Mouse (Mus musculus) midbrain, embryonic 12.5 days (tissue): ENCODE results near the gene Ncaph. TPM values are rescaled to one million over a fixed set of nuclear protein-coding genes. Genes with fewer than 3 reads are reported as not detected.
"Not testable (repeated sequence)": the region's sequence is repeated elsewhere in the genome, so short reads cannot be mapped to it uniquely, and the experiment has no call there.

ENCODE experiments used
- ATAC-seq: fragments of 200-750 bp; cut with Nextera tagmentation; 2 replicates; pipeline ENCODE4 v1.8.0; 2017; ENCODE audit warnings: low read depth, moderate TSS enrichment, moderate library complexity; ENCODE audit not compliant: low FRiP score
- H3K27ac ChIP-seq: fragments of 300-500 bp; sonication (generic); replicated peaks from 2 replicates; pipeline ENCODE4 v1.5.1; 2016; ENCODE audit warnings: mild to moderate bottlenecking
- H3K27me3 ChIP-seq: fragments of 300-500 bp; sonication (generic); 2 replicates; pipeline ENCODE4 v1.6.1; 2016; ENCODE audit warnings: mild to moderate bottlenecking
- H3K36me3 ChIP-seq: fragments of 300-500 bp; sonication (generic); 2 replicates; pipeline ENCODE4 v1.6.1; 2016
- H3K4me1 ChIP-seq: fragments of 300-500 bp; sonication (generic); 2 replicates; pipeline ENCODE4 v1.6.1; 2016
- H3K4me2 ChIP-seq: fragments of 300-500 bp; sonication (generic); replicated peaks from 2 replicates; pipeline ENCODE4 v1.6.1; 2016; ENCODE audit warnings: mild to moderate bottlenecking, moderate library complexity
- H3K4me3 ChIP-seq: fragments of 300-500 bp; sonication (generic); 2 replicates; pipeline ENCODE4 v1.5.1; 2016; ENCODE audit warnings: mild to moderate bottlenecking
- H3K9ac ChIP-seq: fragments of 300-500 bp; sonication (generic); replicated peaks from 2 replicates; pipeline ENCODE4 v1.6.1; 2016; ENCODE audit warnings: mild to moderate bottlenecking, moderate library complexity
- H3K9me3 ChIP-seq: fragments of 300-500 bp; sonication (generic); 2 replicates; pipeline ENCODE4 v1.6.1; 2016; ENCODE audit warnings: mild to moderate bottlenecking
- WGBS: fragments of 180-500 bp; shearing (Covaris S2); methylation state at CpG from one replicate; pipeline ENCODE4 v1.1.7; 2016; 5-methylcytosine and 5-hydroxymethylcytosine counted together
- polyA plus RNA-seq: library from polyadenylated mRNA; unstranded; fragments of >200 nt; fragmentation: Nextera tagmentation; extraction: Ambion mirVana; gene quantifications from 2 replicates; pipeline ENCODE4 v1.2.1, GENCODE M21; 2016

The Ncaph gene
- 78.7 and 81.8 TPM in 2 replicates for polyA plus RNA-seq

DNA sequence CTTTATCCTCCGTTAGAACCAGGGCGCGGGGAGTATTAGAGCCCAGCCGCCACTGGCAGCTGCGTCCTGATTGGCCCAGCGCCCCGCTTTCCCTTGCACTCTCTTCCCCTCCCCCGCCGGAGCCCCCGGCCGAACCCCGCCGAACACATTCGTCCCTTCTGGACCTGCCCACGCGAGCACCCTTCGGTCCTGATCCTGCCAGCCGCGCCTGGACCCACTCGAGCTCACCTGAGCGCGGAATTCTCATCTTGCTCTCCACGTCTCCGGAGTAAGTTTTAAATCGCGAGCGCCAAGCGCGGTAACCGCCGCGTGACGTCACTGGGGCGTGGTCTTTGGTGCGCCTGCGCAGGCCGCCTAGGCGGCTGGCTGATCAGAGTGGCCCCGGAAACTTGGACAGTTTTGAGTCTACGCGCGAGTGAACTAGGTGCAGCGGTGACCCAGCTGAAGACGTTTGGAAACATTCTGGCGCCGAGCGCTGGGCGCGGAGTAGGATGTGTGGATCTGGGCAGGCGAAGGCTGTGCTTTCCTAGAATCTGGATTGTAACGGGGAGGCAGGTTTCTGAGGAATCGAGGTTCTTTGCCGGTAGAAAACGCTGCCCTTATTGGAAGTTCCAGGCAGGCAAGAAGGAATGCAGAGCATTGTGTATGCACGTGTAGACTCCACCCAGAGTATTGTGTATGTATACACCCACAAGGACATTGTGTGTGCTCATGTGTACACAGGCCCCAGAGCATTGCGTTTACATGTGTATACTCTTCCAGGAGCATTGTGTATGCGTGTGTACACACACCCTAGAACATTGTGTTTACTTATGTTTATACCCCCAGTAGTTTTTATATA lies at the start of gene Ncaph:
TSS of gene Ncaph (minus strand) at position 334 of the 841 bp plus-strand sequence.
- Histone ChIP-seq H3K27ac (peak within 1 kb of the TSS; percentile 83), H3K27me3 (no peaks in the 10 kb centered on the region), H3K4me1 (peaks cover 33% of the 10 kb centered on the region), H3K4me3 (peak within 1 kb of the TSS; percentile 82), H3K9me3 (no peaks in the 10 kb centered on the region), H3K36me3 (no peaks in the 10 kb centered on the region), H3K4me2 (peak within 1 kb of the TSS; percentile 61), H3K9ac (peak within 1 kb of the TSS; percentile 72)
- WGBS = 1% methylated on average over 57 of the region's 57 CpGs
- peak; percentile 87 for ATAC-seq

- peaks cover 8% of the 10 kb centered on the region; the same call in 1 of the 2 replicates for H3K27me3 ChIP-seq
- peak overlapping the region; percentile 88 for H3K27ac ChIP-seq
- 3% methylated on average over 17 of the region's 17 CpGs for WGBS
- peak overlapping the region; percentile 73 for H3K4me2 ChIP-seq
- no peaks in the 10 kb centered on the region for H3K36me3 ChIP-seq
- peaks cover 8% of the 10 kb centered on the region; the same call in 1 of the 2 replicates for H3K4me1 ChIP-seq
- H3K4me3 ChIP-seq = peak overlapping the region; percentile 58
- ATAC-seq = peak; percentile 100
- peak overlapping the region; percentile 76 for H3K9ac ChIP-seq
- H3K9me3 ChIP-seq = no peaks in the 10 kb centered on the region
Measured at GRCm38 (mm10) chr2:127182598-127183381, 49.0 kb upstream of the Ncaph start.

DNA sequence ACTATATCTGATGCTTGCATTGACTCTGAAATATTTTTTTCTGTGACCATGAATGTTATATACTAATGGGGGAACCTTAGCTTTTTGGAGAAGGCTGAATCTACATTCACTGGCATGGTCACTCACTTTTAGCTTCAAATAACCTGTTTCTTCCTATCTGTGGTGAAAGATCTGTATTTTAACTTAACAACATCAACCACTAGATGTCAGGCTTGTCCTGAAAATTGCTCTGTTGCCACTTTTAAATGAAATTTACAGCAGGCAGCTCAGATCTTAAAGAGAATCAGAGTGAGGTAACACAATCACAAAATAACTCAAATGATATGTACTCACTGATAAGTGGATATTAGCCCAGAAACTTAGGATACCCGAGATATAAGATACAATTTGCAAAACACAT lies 32.5 kb upstream of the Ncaph start:
- H3K9ac ChIP-seq, H3K4me1 ChIP-seq, H3K4me2 ChIP-seq, H3K27me3 ChIP-seq, ATAC-seq, H3K36me3 ChIP-seq, H3K9me3 ChIP-seq, H3K4me3 ChIP-seq, H3K27ac ChIP-seq: not testable (repeated sequence)
- 17% methylated on average over 1 of the region's 1 CpGs for WGBS

GRCm38 (mm10) chr2:127165675-127166074 lies 31.9 kb upstream of the Ncaph start:
- 67% methylated on average over 4 of the region's 4 CpGs for whole genome bisulfite sequencing
- Histone ChIP-seq H3K9ac (no peak overlapping the region), H3K4me3 (no peak overlapping the region), H3K9me3 (no peaks in the 10 kb centered on the region), H3K4me1 (no peaks in the 10 kb centered on the region), H3K36me3 (no peaks in the 10 kb centered on the region), H3K4me2 (no peak overlapping the region), H3K27ac (no peak overlapping the region), H3K27me3 (no peaks in the 10 kb centered on the region; the same call in 1 of the 2 replicates)
- ATAC-seq = no peak

DNA sequence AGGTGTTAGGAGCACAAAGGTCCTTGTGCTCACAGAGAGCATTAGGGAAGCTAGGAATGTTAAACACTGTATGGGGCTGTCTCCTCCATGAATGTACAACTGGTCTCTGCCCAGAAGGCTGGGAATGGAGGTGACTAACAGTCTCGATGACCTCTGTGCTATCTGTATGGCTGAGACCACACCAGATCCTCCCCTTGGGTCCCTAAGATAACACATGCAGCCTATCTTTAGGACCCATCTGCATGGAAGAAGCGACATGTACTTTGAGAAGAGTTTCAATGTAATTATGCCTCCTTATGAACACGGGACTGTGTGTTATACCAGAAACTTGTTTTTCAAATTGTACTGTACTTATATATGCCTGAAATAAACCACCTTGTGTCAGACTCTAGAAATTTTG lies 11.9 kb upstream of the Ncaph start:
- Histone ChIP-seq H3K36me3 (peaks cover 9% of the 10 kb centered on the region; the same call in 1 of the 2 replicates), H3K27ac (no peak overlapping the region), H3K4me3 (no peak overlapping the region), H3K27me3 (peaks cover 16% of the 10 kb centered on the region), H3K4me1 (peaks cover 21% of the 10 kb centered on the region), H3K9me3 (no peaks in the 10 kb centered on the region), H3K9ac (no peak overlapping the region), H3K4me2 (no peak overlapping the region)
- no peak for ATAC-seq
- 85% methylated on average over 3 of the region's 3 CpGs for WGBS

DNA sequence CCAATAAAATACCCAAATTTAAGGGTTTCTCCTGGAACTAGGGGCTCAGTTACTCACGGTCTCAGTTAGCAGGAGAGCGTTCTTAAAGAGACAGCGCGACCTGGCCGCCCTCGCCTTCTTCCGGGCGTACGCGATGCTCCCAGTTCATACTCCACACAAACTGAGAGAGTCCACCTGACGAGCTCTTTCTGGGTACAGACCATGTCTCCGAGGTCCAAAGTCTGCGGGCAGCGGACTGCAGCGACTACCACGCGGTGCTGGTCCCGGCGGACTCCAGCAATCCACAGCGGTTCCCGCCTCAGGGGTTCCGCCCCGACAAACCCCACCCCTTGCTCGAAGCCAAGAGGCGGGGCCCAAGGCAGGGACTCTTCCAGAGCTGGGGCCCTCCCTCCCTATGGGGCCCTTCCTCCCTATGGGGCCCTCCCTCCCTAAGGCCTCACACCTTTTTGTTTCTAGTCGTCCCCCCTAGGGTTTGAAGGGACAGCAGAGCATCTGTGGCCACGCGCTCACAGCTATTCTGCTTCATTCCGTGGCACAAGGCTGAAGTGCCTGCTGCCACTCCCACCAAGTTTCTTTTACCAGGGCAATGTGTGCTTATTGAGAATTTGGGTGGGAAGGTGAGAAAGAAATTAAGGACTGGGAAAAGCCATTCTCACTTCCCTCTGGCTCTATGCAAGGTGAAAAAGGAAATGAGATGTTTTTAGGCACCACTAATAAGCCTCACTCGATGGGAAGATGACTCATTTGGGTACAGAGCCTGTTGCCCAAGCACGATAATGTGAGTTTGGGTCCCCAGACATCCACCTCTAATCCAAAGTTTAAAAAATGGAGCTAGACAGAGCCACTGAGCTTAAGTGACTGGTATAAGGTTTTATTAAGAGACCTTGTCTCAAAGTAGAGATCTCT lies 9.7 kb upstream of the Ncaph start, which contains the start of gene Itpripl1:
TSS of gene Itpripl1 (minus strand) at position 285 of the 906 bp plus-strand sequence.
- peak; percentile 90 for ATAC-seq
- peaks cover 21% of the 10 kb centered on the region for H3K4me1 ChIP-seq
- WGBS = 3% methylated on average over 31 of the region's 31 CpGs
- H3K9me3 ChIP-seq = no peaks in the 10 kb centered on the region
- peak within 1 kb of the TSS; percentile 58 for H3K4me3 ChIP-seq
- no peak within 1 kb of the TSS for H3K27ac ChIP-seq
- peak within 1 kb of the TSS; percentile 66 for H3K9ac ChIP-seq
- peaks cover 16% of the 10 kb centered on the region for H3K27me3 ChIP-seq
- H3K4me2 ChIP-seq = peak within 1 kb of the TSS; percentile 91
- H3K36me3 ChIP-seq = peaks cover 19% of the 10 kb centered on the region

GRCm38 (mm10) chr2:127142577-127143157 lies 8.9 kb upstream of the Ncaph start:
- H3K4me2 ChIP-seq = peak overlapping the region; percentile 91
- ATAC-seq = 0 out of 2 replicates have a peak, but pooled peaks have one; percentile 27
- no peak overlapping the region for H3K27ac ChIP-seq
- peaks cover 21% of the 10 kb centered on the region for H3K4me1 ChIP-seq
- no peaks in the 10 kb centered on the region for H3K9me3 ChIP-seq
- peak overlapping the region; percentile 58 for H3K4me3 ChIP-seq
- WGBS = 14% methylated on average over 6 of the region's 6 CpGs
- peaks cover 16% of the 10 kb centered on the region for H3K27me3 ChIP-seq
- peaks cover 19% of the 10 kb centered on the region for H3K36me3 ChIP-seq
- peak overlapping the region; percentile 66 for H3K9ac ChIP-seq

GRCm38 (mm10) chr2:127142031-127142430 lies 8.3 kb upstream of the Ncaph start:
- no peak for ATAC-seq
- peaks cover 26% of the 10 kb centered on the region for H3K4me1 ChIP-seq
- no peaks in the 10 kb centered on the region for H3K9me3 ChIP-seq
- no peak overlapping the region for H3K27ac ChIP-seq
- 90% methylated on average over 10 of the region's 10 CpGs for WGBS
- peaks cover 16% of the 10 kb centered on the region for H3K27me3 ChIP-seq
- H3K4me3 ChIP-seq = peak overlapping the region; percentile 58; the same call in 1 of the 2 replicates
- H3K4me2 ChIP-seq = peak overlapping the region; percentile 91
- H3K9ac ChIP-seq = no peak overlapping the region
- H3K36me3 ChIP-seq = peaks cover 19% of the 10 kb centered on the region

- Histone ChIP-seq H3K9ac (no peak overlapping the region), H3K4me2 (no peak overlapping the region), H3K4me1 (peaks cover 31% of the 10 kb centered on the region), H3K27me3 (peaks cover 16% of the 10 kb centered on the region), H3K4me3 (no peak overlapping the region), H3K36me3 (peaks cover 19% of the 10 kb centered on the region), H3K9me3 (no peaks in the 10 kb centered on the region), H3K27ac (no peak overlapping the region)
- ATAC-seq = no peak
- WGBS = 95% methylated on average over 7 of the region's 7 CpGs
Measured at GRCm38 (mm10) chr2:127140011-127140410, 6.3 kb upstream of the Ncaph start.

GRCm38 (mm10) chr2:127139605-127140004 lies 5.9 kb upstream of the Ncaph start:
- peaks cover 31% of the 10 kb centered on the region for H3K4me1 ChIP-seq
- no peak for ATAC-seq
- no peak overlapping the region for H3K27ac ChIP-seq
- peaks cover 15% of the 10 kb centered on the region for H3K27me3 ChIP-seq
- H3K4me2 ChIP-seq = no peak overlapping the region
- H3K36me3 ChIP-seq = peaks cover 19% of the 10 kb centered on the region
- no peak overlapping the region for H3K9ac ChIP-seq
- no peaks in the 10 kb centered on the region for H3K9me3 ChIP-seq
- WGBS = 100% methylated on average over 1 of the region's 1 CpGs
- H3K4me3 ChIP-seq = no peak overlapping the region

DNA sequence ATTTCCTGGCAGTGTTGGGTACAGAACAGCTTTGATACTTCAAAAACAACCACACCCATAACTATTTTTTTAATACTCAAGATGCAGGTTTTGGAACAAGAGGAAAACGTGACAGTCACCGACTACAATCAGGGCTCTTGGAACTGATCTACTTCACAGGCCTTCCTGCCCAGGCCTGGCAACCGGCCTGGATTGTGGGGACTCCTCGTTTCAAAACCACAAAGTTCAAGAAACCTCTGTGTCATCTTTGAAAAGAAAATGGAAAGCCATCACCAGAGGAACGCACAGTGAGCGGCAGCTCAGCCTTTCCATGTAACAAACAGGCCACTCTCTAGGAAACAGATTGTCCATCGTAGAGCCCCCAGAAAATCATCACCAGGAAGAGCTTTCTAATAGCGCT lies 5.3 kb upstream of the Ncaph start:
- H3K27me3 ChIP-seq = peaks cover 10% of the 10 kb centered on the region
- no peak overlapping the region for H3K4me3 ChIP-seq
- H3K4me1 ChIP-seq = peaks cover 35% of the 10 kb centered on the region
- ATAC-seq = no peak
- H3K27ac ChIP-seq = no peak overlapping the region
- H3K9ac ChIP-seq = no peak overlapping the region
- H3K36me3 ChIP-seq = peaks cover 19% of the 10 kb centered on the region
- WGBS = 92% methylated on average over 8 of the region's 8 CpGs
- no peaks in the 10 kb centered on the region for H3K9me3 ChIP-seq
- no peak overlapping the region for H3K4me2 ChIP-seq
